Mouse (Mus musculus): Measurements from ENCODE around the gene Ezh1.

The Ezh1 gene

DNA sequence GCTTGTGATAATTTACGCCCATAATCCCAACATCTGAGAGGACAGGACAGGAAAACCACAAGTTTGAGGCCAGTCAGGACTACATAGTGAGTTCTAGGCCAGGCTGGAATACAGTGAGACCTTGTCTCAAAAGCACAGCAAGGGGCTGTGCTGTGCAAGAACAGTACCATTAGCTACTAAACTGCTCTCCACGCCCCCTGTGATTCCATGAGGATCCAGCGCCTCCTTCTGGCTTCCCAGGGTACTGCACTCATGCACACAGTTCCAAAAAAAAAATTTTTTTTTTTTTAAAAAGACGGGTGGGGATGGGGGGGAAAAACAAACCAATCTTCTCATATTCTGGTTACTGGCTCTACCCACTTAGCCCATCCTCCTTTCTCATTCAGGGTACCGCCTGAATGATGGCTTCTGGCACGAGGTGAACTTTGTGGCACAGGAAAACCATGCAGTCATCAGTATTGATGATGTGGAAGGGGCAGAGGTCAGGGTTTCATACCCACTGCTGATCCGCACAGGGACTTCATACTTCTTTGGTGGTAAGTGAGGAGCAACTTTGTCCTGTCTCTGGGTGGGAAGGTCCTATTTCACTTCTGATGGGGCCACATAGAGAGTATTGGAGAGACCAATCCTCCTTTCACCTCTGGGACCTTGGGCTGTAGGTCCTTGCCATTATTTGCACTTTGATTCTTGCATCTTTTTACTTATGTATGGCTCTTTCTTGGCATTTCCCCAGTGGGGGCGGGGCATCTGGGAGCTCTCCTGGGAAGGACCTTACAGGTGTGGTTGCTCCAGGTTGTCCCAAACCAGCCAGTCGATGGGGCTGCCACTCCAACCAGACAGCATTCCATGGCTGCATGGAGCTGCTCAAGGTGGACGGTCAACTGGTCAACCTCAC is 45.2 kb downstream of the Ezh1 start:
- peak; percentile 58 to 83 for DNase-seq

DNA sequence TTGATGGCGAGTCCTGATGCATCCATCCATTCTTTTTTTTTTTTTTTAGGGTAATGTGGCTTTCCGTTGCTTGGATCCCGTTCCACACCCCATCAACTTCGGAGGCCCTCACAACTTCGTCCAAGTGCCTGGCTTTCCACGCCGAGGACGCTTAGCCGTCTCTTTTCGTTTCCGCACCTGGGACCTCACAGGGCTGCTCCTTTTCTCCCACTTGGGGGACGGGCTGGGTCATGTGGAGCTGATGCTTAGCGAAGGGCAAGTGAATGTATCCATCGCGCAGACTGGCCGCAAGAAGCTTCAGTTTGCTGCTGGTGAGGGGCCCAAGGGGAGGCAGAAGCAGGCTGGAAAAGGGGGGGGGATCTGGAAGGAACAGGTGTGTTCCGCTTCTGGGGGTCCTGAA is 46.0 kb downstream of the Ezh1 start:
- DNase-seq: no peak

DNA sequence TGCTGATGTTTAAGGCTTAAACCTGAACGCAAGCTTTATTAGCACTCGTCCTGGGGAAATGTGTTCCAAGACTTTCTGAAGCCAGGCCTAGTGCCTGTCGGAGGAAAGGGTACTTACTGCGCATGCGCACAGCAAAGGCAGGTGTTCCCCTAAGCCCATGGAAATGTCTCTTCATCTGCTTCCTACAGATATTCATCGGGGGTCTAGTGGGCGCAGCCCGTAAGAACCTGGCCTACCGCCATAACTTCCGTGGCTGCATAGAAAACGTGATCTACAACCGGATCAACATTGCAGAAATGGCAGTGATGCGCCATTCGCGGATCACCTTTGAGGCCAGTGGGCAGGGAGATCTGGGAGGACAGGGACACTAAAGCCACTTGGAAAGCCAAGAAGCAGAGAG is 47.0 kb downstream of the Ezh1 start:
- DNase-seq: no peak

DNA sequence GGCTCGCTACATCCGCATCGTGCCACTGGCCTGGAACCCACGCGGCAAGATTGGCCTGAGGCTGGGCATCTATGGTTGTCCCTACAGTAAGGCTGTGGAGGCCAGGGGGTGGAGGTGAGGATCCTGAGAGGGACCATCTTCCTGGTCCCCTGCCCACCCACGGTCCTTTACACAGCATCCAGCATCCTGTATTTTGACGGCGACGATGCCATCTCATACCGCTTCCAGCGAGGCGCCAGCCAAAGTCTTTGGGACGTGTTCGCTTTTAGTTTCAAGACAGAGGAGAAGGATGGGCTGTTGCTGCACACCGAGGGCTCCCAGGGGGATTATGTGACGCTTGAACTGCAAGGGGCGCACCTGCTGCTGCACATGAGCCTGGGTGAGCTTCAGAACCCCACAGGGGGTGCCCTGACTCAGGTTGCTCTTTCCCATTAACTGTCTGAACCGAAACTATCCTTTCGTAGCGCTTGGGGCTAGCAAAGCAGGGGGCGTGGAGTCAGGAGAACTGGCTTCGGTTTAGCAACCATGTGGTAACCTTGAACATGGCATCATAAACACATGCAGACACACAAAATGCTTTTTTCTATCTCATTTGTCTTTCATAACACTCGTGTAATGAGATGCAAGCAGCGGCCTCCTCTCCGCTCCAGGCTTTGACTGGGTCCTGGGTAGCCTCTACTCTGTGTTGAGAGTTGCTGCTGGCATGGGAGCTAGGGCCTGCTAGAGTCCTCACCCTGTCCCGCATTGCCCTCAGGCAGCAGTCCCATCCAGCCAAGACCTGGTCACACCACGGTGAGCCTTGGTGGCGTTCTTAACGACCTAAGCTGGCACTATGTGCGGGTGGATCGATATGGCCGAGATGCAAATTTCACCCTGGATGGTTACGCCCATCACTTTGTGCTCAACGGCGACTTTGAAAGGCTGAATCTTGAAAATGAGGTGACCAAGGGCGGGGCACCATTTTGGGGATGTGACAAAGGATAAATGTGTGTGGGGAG is 47.9 kb downstream of the Ezh1 start:
- DNase-seq: no peak

DNA sequence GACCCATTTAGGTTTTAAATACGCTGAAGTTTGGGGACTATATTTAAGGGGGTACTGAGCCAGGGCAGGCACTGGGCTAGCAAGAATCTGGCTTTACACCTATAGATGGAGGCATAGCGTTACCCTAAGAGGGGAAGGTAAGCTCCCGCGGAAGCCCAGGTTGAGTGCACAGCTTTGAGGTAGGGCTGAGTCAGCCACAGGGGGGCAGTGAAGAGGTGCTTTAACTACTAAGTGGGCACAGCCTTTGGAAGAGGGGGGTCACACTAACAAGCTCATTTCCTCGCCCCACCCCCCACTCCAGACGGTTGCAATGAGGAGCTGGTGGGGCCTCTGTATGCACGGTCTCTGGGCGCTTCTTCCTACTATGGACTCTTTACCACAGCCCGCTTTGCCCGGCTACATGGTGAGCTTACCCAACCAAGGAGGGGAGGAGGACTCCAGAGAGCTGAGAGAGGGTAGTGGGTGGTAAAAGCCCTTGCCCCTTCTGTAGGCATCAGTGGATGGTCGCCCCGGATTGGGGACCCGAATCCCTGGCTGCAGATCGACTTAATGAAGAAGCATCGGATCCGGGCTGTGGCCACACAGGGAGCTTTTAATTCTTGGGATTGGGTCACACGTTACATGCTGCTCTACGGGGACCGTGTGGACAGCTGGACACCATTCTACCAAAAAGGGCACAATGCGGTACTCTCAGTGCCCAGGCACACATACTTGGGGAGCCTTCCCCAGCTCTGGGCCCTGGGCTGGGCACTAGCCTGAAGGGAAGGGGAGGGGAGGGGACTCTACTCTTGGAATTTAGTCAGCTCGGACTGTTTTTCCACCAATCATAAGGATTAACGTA is 49.1 kb downstream of the Ezh1 start:
- peak; percentile 57 to 66 for DNase-seq

DNA sequence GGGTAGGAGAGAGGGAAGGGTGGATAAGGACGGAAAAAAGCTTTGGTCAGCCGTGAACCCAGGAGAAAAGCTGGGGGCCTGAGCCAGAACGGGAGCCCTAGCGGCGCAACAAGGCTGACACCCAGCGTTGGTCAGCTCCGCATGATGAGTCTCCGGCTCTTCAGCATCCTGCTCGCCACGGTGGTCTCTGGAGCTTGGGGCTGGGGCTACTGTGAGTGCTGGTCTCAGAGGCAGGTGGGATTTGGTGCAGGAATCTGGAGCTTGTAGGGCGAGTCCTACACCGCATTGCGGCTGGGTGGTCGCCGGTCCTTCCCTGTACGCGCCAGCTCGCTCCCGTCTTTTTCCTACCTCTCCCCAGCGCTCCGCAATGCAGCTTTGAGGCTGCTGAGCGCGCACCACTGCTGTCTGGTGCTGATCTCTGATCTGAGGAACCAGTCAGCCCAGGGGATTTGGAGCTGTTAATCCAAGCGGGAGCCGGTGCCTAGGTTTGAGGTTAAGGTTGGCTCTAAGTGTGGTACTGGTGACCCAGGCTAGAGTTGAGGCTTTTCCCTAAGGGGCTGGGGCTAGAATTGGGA is 50.1 kb downstream of the Ezh1 start:
- DNase-seq: peak; percentile 57

DNA sequence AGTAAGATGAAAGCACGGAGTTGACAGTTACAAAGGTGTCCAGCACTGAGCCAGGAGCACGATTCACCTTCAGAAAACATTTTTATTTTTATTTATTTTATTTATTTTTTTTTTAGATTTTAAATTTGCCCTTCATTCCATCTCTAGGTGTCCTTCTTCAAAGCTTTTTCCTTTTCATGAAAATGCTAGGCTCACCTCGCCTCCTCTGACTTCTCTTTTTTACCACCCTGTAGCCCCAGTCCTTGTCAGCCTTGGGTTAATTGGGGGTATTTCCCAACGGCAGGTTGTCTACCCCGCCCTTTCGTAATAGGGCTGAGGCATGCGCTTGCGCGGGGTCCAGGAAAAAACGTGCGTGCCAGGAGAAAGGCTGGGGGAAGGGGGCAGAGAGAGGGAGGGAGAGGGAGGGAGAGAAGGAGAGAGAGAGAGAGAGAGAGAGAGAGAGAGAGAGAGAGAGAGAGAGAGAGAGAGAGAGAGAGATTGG is 50.6 kb downstream of the Ezh1 start:
- DNase-seq: no peak

DNA sequence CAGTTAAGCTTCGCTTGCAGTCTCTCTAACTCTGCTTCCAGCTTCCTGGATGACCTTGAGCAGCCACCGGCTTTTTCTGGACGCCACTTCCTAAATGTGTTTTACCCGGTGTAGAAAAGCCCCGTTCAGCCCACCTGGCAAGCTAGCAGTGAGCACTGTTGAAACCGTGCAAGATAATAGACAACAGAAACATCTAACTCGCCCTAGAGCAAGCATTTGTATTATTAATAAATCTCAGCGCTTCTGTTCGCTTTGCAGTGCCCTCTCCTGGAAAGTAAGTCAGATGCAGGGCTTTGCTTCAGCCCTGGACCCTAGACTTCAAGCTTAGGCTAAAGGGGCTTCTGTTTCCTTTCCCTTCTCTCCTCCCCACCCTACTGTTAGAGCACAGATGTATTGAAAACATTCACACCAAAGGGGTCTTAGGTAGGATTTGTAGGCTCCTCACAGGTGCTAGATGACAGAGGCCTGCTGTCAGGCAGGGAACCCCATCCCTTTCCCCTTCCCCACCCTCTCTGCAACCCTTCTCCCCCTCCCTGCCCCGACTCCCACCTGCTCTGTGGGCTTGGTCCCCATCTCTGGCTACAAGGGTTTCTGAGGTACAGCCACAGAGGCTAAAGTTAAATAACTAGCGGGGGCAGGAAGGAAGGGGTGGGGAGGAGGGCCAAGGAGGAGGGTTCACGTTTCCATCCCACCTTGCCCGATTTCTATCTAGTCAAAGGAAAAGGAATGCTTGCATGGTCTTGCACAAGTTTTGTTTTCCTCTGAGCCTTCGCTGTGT is 51.2 kb downstream of the Ezh1 start, which contains the start of gene Ccr10:
Gene Ccr10, minus strand, starts transcription at position 593 of the 778 bp plus-strand sequence.
- no peak for DNase-seq

DNA sequence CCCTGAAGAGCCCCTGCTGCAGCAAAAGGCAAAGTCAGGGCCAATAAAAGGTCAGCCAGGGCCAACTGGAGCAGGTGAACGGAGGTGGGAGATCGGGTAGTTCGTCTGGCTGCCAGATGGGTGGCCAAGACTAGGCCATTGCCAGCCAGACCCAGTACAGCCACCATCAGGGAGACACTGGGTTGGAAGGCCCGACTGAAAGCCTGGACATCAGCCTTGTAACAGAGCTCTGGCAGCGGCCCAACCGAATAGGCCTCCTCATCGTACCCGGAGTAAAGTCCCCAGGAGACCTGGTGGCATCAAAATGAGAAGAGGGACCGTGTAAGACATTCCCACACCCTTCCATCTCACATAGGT is 51.9 kb downstream of the Ezh1 start:
- DNase-seq: no peak

DNA sequence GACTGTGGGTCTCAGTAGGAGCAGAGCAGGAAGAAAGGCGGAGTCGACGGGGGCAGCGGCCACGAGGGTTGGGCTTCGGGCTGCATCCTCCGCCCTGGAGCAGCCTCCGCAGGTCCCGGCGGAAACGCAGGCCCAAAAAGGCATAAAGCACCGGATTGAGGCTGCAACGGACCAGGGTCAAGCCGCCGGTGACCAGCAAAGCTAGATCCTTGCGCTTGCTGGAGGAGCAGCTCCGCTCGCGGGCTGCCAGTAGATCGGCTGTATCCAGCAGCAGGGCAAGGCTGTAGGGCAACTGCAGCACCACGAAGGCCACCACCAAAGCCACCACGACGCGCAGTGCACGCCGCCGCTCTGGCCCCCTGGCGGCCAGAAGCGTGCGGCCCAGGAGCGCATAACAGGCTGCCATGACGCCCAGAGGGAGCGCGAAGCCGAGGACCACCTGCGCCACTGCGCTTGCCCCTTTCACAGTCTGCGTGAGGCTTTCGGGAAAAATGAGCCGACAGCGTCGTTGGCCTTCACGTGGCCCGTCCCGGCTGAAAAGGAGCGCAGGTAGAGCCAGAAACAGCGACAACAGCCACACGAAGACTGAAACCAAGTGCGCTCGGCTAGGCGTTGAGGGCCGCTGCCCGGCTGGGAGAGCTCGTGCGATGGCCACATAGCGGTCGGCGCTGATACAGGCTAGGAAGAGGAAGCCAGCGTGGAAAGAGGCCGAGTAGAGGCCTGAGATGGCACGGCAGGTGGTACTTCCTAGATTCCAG is 52.5 kb downstream of the Ezh1 start:
- peak; percentile 87 to 90 for DNase-seq

DNA sequence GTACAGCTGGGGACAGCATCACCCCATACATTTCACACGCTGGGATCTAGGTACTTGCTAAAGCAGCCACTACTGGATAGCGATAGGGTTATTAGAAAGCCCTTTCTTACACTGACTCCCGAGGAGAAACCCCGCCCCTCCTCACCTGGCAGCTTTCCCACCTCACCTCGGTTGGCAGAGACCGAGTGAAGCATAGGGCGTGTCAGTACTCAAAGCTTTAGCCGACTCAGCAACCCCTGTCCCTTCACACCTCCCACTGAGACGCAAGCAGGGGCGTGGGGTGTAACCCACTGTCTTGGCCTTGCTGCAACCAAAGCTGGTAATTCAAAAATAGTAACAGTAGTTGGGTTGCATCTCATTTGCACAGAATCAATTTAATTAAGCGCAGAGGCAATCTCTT is 53.2 kb downstream of the Ezh1 start:
- DNase-seq: peak; percentile 76 to 82

DNA sequence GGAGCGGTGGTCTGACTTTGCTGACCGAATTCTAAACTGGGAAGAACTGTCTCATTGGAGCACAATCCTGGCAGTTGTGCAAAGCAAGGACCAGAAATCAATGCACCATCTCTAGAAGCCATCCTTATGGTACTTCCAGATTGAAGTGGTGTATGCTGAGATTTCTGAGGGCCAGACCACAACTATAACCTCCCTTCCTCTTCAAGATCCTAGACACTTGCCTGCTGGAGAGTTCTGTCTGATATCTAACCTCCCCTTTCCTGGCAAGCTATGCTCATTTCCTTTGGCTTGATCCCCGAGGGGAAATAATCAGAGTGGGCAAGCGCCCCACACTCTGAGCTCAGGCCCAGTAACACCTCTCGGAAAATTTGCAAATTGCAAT is 53.8 kb downstream of the Ezh1 start:
- no peak for DNase-seq

DNA sequence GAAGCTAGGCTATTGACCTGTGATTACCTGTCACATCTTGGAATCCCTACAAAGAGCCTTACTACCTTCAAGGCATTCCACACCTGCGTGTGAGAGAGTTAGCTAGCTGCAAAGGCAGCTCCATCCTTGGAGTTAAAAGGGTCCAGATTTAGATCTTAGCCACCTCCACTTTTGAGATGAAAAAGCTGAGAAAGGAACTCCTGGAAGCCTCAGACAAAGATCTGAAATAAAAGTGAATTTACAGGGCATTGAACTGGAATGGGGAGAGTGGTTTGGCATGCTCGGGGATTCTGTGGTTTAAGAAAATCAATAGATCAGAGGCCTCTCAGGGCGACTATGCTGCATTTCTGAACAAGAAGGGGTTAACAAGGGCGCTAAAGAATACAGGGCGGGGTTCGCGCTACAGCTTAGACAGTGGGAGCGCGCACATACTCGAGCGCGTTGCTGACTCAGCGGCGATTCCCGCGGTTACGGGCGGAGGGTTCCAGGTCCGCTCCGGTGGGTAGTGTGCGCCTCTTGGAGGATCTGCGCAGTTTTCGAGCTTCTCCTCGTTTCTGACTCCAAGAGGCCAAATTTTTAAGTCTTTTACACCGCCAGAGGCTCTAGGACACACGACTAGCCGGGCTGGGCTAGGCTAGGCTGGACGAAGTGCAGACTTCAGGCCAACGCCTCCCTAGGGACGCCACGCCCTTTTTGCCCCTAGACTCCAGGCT is 54.4 kb downstream of the Ezh1 start:
- DNase-seq: peak; percentile 81 to 83

DNA sequence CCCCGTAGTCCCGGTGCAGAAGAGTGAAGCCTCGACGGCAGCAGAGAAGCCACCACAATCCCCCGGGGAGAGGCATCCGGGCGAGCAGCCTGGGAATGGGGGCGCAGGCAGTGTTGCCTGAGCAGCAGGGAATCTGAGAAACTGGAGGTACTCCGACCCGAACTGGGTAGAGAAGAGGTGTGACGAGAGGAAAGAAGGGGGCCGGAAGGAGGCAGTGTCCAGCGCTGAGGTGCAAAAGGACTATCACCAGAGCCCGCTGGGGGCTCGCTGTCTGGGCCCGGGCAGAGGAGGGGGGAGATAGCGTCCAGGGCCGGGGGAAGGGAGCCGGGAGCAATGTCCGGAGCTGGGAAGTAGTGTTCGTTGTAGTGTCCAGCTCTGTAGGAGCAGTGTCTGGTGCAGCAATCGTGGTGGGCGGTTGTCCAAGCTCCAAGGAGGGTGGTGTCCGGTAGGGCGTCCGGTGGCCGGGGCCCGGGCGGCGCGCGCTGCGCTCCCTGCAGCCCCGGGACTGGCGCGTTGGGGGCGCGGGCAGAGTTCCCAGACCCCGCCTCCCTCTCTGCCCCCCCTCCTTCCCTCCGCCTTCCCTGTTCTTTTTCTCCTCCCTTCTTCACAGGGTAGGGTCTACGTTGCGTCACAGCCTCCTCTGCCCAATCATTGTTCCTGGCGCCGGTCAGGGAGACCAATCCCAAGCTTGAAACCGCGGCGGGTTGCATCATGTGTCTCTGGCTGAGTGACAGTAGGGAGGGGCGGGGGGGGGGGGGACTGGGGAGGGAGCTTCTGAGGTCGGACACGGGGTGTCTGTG is 55.3 kb downstream of the Ezh1 start, which contains the start of gene Plekhh3:
Gene Plekhh3, minus strand, starts transcription at position 541 of the 800 bp plus-strand sequence.
- peak; percentile 96 to 98 for DNase-seq

DNA sequence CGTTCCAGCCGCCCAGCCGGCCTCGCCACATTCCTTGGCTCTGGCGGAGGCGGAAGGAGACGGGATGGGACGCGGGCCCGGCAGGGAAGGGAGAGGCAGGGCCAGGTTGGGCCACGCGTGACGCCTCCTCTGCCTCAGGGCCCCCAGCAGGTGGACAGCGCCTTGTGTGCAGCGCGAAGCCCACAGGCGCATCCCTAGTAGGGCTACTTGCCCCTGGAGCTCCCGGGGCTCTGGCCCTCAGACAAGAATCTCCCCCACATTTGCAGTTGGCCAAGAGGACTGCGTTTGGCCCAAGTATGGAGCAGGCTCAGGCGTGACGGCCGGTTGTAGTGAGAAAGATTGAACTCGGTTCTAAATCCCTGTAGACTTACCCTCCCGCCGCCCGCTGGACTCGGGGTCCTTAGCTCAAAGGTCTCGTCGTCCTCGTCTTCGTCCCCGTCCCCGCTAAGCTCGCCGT is 55.9 kb downstream of the Ezh1 start, which contains the start of gene Cntnap1:
Gene Cntnap1, plus strand, starts transcription at position 170 of the 457 bp plus-strand sequence.
- DNase-seq: peak; percentile 79 to 84

DNA sequence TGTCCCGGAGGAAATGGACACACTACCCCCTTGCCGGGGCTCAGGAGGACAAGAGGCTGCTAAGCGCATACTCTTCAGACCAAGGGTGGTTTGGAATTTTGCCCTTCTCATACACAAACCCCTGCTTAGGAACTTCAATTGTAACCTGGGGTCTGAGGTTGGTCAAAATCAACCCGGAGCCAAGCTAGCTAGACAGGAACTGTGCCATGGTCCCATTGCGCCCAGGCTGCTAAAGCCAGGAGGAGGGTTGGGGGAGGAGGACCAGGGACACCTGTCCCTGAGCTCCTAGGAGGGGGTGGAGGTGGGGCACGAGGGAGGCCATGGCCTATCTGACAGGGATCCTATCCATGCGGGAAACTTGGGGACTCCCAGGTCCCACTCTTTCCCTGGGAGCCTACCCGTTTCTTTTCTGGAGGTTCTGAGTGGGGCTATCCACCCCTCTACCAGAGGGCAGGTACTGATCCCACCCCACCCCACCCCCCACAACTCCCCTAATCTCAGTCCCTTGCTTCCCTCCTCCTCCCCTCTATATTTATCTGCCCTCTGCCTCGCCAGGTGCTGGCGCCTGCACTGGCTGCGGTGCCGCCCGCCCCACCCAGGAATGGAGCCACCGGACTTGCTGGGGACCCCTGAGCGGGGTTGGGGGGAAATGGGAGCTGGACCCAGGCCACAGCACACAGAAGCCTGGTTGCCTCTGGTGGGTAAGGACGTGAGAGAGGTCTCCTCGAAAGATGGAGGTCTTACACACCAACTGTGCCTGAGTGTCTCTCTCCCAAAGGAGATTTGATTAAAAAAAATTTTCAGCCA is 56.8 kb downstream of the Ezh1 start:
- DNase-seq: no peak

DNA sequence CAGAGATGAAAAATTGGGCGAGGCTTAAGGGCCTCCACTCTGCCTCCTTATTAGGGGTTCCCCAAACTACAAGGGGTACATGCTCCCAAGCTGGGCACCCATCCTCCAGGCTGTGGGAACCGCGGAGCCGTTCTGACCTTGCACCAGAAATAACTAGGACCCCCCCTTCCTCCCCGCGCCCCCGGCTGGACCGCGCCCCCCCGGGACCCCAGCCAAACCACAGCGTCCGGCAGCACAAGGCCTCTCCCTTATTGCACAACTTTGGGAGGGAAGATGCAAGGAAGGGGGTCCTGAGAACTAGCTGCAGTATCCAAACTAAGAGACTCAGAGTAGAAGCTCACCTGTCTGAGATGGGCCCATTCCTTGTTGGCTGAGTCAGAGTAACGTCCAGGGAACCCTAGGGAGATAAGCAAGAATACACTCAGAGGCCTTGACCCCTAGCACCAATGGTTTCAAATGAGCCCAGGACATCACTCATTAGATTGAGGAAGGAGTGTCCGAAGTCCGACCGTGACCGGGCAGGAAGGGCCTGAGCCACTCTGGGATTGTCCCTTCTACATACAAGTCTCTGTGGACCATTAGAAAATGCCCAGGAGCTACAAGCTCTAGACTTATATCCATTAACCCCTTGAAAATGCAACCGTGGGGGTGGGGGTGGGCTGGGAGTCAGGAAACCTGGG is 57.8 kb downstream of the Ezh1 start:
- peak; percentile 38 to 74 for DNase-seq
